Mouse (Mus musculus) layer of hippocampus, postnatal 10 days (tissue): Measurements from ENCODE around the gene Selenow. TPM values are rescaled to one million over a fixed set of nuclear protein-coding genes. Genes with fewer than 3 reads are reported as not detected.
"Not testable (repeated sequence)": the region's sequence is repeated elsewhere in the genome, so short reads cannot be mapped to it uniquely, and the experiment has no call there.

Experiments used
- DNase-seq, 2 experiments: peaks; one replicate each; pipeline ENCODE4 v3.0.0; 2021; ENCODE audit warnings: low spot score in 2 of 2
- total RNA-seq, 2 experiments: library from RNA; stranded (reverse); gene quantifications; 2 replicates each; pipeline ENCODE4 v1.2.3; 2021

The Selenow gene
- total RNA-seq, 2 experiments from 2014 or later = 1,327 to 1,522 TPM

DNA sequence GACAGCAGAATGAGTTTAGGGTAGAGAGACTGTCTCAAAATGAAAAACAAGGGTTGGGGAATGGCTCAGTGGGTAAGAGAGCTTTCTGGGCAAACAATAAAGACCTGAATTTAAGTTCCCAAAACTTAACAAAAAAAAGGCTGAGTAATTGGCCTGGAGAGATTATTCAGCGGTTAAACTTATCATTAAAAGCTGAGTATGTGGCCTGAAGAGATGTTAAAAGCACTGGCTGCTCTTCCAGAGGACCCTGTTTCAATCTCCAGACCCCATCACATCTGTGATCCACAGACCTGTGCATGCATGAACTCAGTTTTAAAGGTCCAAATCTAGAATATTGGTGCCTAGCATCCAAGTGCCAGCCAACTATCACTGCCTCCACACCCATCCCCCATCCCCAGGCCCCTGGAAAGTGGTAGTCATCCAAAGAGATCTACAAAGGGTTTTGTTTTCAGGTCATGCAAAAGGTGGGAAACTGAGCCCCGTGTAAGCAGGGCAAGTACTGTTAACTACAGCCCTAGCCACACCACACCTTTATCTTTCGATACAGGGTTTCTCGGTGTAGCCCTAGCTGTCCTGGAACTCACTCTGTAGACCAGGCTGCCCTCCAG, 25.6 kb upstream of the Selenow start:
- no peak for DNase-seq

GRCm38 (mm10) chr7:15945721-15946536, 23.7 kb upstream of the Selenow start, which contains the start of gene Nop53:
Gene Nop53 (minus strand): TSS chr7:15946074.
- DNase-seq = peak; percentile 89 to 92

DNA sequence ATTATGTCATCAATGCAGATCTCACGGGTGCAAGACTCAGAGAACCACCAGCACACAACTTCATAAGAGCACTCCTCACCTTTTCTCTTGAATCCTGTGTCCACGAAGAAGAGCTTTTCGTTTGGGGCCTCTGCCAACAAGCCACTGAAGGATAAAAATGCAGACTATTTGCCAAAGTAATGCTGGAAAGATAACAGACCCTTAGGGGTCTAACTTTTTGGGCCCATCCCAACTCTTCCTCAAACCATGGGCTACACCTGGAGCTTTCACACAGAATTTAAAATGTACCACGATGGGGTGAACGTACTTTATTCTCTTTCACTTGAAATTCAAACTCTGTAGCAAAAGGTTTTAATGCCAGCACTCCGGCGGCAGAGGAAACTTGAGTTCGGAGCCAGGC, 23.0 kb upstream of the Selenow start:
- DNase-seq = no peak

- DNase-seq = no peak
These were observed 22.1 kb upstream of the Selenow start for GRCm38 (mm10) chr7:15944311-15944710.

- DNase-seq = no peak
These were observed 16.4 kb upstream of the Selenow start for GRCm38 (mm10) chr7:15938621-15939020.

GRCm38 (mm10) chr7:15937491-15937890, 15.3 kb upstream of the Selenow start:
- DNase-seq = no peak

DNA sequence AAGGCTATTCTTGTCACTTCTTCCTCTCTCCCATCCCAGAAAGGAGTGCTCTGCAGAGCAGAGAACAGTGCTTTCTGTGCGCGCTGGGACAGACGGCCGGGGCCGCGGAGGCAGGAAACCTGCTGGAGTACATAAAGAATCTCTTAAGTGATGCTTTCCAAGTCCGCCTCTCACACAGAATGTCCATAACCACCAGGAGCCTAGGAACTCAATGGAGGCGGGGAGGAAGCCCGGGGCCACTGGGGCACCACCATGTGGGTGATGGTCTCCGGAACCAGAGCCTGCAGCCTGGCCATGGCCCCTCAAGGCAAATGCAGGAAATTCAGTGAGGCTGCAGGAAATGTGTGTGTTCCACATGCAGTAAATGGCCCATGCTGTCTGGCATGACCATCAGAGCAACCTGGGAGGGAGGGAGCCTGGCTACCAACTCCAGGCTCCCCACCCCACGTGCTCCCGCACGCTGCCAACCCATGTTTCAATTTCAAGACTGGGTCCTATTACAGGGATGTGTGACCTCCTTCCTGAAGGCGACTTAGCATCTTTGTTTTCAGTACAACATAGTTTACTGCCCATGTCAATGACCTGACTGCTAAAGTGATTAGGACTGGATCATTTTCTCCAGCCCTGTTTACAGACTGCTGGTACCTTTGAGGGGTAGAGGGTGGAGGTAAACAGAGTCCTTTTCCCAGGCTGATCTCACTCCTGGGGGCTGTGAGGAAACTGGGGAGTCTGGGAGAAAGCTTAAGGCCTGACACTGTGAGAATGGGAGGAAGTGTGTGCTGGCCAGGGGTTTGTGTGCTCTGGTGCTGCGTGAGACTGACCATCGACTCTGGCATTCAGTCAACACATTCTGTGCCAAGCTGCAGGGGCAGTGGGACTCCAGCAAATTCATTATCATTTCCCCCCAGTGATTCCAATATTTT, 11.5 kb upstream of the Selenow start:
- DNase-seq = no peak

DNA sequence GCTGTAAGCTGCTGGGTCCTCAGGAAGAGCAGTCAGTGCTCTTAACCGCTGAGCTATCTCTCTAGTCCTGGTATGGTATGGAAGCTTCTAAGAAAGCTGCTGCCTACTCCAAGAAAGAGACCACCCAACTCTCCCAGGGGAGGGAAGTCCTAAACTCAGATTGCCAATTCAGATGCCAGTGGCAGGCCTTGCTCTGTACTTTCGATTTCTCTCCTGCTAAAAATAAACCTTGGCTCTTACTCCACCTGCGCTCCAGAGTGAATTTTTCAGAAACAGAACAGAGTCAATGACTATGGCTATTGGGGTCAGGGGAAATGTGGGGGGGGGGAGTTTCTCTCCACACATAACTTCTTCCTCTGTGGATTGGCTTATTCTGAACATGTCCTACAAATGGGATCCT, 9.4 kb upstream of the Selenow start:
- DNase-seq = no peak

GRCm38 (mm10) chr7:15930543-15930942, 8.3 kb upstream of the Selenow start:
- no peak for DNase-seq

DNA sequence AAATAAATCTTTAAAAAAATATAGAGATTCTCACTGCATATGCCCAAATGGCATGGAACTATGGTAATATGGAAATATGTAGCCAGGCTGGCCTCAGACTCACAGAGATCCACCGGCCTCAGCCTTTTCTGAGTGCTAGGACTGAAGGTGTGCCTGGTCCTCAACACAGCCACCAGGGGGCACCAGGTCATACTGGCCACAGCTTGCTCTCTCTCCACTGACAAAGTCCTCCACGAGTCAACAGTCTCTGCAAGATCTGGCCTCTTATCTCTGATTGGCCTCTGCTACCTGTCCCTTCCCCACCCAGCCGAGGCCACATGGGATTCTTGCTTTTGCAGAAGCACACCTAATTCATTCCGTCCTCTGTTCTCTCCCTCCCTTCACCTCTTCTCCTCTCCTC, 7.7 kb upstream of the Selenow start:
- DNase-seq = no peak

DNA sequence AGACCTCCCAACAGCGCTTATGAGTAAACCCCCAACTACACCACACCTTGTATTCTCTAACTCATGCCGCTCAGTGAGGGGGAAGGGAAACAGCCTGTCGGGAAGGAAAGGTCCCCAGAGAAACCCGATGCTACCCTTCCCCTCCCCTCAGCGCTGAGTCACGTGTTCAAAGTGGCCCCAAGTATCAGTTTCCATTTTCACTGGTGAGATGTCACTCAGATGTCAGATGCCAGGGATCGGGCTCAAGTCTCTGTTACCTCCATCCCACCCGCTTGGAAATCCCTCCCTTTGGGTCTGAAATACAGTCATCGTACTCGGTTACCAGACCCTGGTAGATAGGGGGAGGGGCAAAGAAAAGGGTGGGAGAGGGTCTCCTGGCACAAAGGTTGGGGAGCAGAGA, 406 bp downstream of the Selenow start:
- no peak for DNase-seq

DNA sequence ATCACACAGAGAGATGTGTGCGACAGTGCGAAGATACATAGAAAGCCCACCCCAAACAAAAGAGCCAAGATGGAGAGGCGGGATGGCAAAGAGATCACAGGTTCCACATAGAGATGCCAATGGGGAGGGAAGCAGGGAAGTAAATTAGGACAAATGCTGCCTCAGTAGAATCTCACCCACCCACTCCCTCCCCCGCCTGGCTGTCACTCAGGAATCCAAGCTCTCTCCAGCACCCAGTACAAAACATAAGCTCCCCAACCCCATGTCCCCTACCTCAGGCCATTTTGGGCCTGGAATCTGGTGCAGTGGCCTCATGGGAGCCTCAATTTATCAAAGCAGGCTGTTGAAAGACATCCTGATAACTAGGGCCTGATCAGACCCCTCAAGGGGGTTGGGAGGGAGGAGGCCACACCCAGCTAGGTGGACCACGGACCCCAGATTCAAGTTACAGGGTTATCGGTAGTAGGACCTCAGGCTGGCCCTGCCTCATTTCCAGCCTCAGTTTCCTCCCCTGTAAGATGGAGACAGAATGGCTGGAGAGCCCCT, 1.5 kb downstream of the Selenow start:
- DNase-seq = no peak

DNA sequence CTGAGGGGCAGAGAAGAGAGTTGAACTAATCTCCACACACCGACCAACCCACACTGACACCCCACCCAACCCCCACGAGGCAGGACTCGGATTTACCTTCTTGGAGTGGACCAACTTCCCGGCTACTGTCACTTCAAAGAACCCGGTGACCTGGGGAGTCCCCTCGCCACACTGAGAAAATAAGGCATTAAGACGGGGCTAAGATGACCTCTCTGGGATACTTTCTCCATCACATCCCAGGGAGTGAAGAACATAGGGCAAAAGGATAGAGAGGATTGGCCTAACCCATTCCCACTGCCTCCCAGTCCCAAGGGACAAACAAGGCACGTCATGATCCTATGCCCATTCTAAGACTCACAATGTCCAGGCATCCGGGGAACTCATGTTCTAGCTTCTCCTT, 2.3 kb downstream of the Selenow start:
- DNase-seq = no peak

- peak in 1 of 2 experiments; percentile 45 for DNase-seq
These were observed 3.8 kb downstream of the Selenow start for GRCm38 (mm10) chr7:15918371-15918770.

DNA sequence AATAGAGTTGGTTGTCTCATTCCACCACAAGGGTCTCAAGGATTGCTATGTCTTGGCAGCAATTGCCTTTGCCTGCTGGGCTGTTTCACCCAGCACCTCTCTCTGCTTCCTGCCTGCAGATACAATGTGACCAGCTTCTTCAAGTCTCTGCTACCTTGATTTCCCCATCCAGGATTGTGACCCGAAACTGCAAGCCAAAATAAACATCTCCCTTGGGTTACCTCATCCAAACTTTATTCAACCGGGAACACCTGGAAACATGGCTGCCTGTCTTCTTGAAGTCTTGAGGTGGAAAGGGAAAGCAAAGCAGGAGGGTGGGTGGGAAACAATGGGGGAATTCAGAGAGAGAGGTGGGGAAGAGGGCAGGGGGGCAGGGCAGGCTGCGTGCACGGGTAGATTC, 5.2 kb downstream of the Selenow start:
- DNase-seq = no peak

- DNase-seq = no peak
These were observed 6.0 kb downstream of the Selenow start for GRCm38 (mm10) chr7:15916134-15916723.

DNA sequence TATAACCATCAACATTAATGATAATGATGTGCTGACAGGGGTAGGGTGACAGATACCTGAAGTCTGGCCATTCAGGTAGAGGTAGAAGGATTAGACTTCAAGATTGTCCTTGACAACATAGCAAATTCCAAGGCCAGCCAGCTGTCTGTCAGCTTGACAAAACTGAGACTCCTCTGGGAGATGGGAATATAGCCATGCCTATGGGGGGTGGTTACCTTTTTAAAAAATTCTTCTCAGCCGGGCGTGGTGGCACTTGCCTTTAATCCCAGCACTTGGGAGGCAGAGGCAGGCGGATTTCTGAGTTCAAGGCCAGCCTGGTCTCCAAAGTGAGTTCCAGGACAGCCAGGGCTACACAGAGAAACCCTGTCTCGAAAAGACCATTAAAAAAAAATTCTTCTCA, 6.5 kb downstream of the Selenow start:
- DNase-seq = not testable (repeated sequence)

DNA sequence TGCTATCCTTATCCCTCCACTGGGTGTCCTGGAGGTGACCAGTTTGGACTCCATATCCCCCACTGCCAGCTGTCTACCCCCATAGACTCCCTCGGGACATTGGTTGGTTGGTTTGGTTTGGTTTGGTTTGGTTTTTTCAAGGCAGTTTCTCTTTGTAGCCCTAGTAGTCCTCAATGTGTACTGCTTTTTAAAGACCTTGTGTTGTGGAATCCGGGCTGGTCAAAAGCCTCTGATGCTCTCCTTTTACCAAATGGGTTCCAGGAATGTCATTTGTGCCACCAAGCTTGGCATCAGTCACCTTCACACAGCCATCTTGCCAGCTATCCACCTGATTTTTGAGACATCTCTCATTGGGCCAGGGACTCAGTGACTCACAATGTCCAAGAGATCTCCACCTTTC, 7.5 kb downstream of the Selenow start:
- DNase-seq = no peak

DNA sequence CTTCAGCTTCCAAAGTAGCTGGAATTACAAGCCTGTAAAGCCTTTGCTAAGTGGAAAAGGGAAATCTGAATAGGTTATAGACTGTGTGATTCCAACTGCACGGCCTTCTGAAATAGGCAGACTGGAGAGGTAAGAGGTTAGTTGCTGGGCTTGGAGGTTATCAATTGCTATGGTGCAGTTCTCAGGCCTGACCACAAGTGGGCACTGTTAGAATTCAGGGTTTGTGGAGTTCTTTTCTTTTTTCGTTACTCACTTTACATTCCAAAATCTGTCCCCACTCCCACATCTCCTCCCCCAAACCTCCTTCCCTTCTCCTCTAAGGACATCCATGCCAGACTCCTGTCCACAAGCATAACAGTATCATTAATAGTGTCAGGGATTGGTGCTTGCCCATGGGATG, 8.0 kb downstream of the Selenow start:
- peak in 1 of 2 experiments; percentile 64 for DNase-seq

DNA sequence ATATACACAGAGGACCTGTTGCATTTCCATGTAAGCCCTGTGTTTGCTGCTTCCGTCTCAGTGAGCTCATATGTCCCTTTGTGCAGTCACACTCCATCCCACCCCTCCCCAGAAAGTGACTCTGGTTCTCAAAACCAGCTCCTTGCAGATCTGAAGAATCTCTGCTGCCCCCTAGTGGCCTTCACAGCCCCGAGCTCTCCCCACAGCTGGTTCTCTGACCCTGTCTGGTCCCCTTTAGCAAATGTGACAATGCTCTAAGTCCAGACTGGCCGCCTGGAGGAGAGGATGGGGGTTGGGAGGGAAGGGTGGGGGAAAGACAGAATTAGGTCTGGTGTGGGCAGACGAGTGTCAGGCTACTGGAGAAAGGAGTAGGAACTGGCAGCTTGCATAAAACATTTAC, 10.0 kb downstream of the Selenow start:
- DNase-seq = peak; percentile 80 to 84

GRCm38 (mm10) chr7:15910521-15910920, 11.7 kb downstream of the Selenow start:
- no peak for DNase-seq
